Mouse (Mus musculus) E14TG2a.4 (cell line): ENCODE results near the gene Zcwpw1.
"Not testable (repeated sequence)": the region's sequence is repeated elsewhere in the genome, so short reads cannot be mapped to it uniquely, and the experiment has no call there.

Experiments
- CTCF ChIP-seq: conservative IDR thresholded peaks from 2 replicates; pipeline ENCODE4 v1.5.1; 2014; ENCODE audit warnings: low read length
- NANOG ChIP-seq: IDR thresholded peaks from 2 replicates; pipeline ENCODE4 v1.6.1; 2014; ENCODE audit warnings: borderline replicate concordance, low read length, mixed read lengths
- POU5F1 ChIP-seq: IDR thresholded peaks from 2 replicates; pipeline ENCODE4 v1.6.1; 2014; ENCODE audit warnings: low read length, borderline replicate concordance

GRCm38 (mm10) chr5:137750212-137750611 is 37.4 kb upstream of the Zcwpw1 start:
- not testable (repeated sequence) for TF ChIP-seq CTCF, POU5F1, NANOG
